Mouse (Mus musculus) CH12.LX (cell line): ENCODE data around the gene Tmem237. TPM values are rescaled to one million over a fixed set of nuclear protein-coding genes. Genes with fewer than 3 reads are reported as not detected.

Source experiments
- DNase-seq: peaks from one replicate; pipeline ENCODE4 v3.0.0-alpha.2; 2013; ENCODE audit errors: extremely low read depth
- H3K27ac ChIP-seq: 2 replicates; pipeline ENCODE4 v1.5.1; 2012; ENCODE audit warnings: low read depth, mild to moderate bottlenecking, control low read depth, moderate library complexity; ENCODE audit not compliant: insufficient read depth
- H3K27me3 ChIP-seq: replicated peaks from 2 replicates; pipeline ENCODE3; 2012; ENCODE audit warnings: inconsistent platforms
- H3K36me3 ChIP-seq, 2 experiments: replicated peaks in 1 of 2; 2 replicates each; pipeline versions ENCODE3 to v1.6.1; 2012; ENCODE audit warnings: inconsistent platforms in 1 of 2, low read length in 1 of 2, mild to moderate bottlenecking in 1 of 2, mixed read lengths in 1 of 2, moderate library complexity in 1 of 2; ENCODE audit not compliant: control insufficient read depth in 1 of 2, insufficient read depth in 1 of 2
- H3K4me1 ChIP-seq, 2 experiments: 2 replicates each; pipeline ENCODE4 v1.6.1; 2012; ENCODE audit warnings: inconsistent platforms in 1 of 2, moderate library complexity in 1 of 2; ENCODE audit not compliant: insufficient read depth in 2 of 2, control insufficient read depth in 1 of 2
- H3K4me2 ChIP-seq: 2 replicates; pipeline ENCODE4 v1.6.1; 2012; ENCODE audit warnings: low read depth, mild to moderate bottlenecking, control low read depth; ENCODE audit not compliant: poor library complexity, insufficient read depth, severe bottlenecking
- H3K4me3 ChIP-seq, 3 experiments: fragments of 150-350 bp in 1 of 3; sonication (generic) in 1 of 3; replicated peaks in 1 of 3; 2 replicates each; pipeline versions ENCODE3 to v1.5.1; 2011 to 2012; ENCODE audit warnings: low read depth in 2 of 3, low read length in 2 of 3, mild to moderate bottlenecking in 2 of 3, moderate library complexity in 2 of 3, control low read depth in 1 of 3, improper control_type of control experiment in 1 of 3, inconsistent platforms in 1 of 3, mixed read lengths in 1 of 3; ENCODE audit not compliant: poor library complexity in 1 of 3
- H3K79me2 ChIP-seq: replicated peaks from 2 replicates; pipeline ENCODE4 v1.6.1; 2012; ENCODE audit warnings: mild to moderate bottlenecking, moderate library complexity; ENCODE audit not compliant: control insufficient read depth, poor library complexity, insufficient read depth, severe bottlenecking; ENCODE audit errors: extremely low read depth
- H3K9ac ChIP-seq: 2 replicates; pipeline ENCODE4 v1.6.1; 2012; ENCODE audit warnings: low read depth, mild to moderate bottlenecking, control low read depth, moderate library complexity; ENCODE audit not compliant: insufficient read depth
- H3K9me3 ChIP-seq: replicated peaks from 2 replicates; pipeline ENCODE3; 2012; ENCODE audit warnings: low read length, inconsistent platforms, mixed read lengths
- BHLHE40 ChIP-seq: IDR thresholded peaks from 2 replicates; pipeline ENCODE4 v1.6.1; 2011; ENCODE audit warnings: mild to moderate bottlenecking, low read depth, low read length, improper control_type of control experiment
- EP300 ChIP-seq: IDR thresholded peaks from 2 replicates; pipeline ENCODE4 v1.6.1; 2011; ENCODE audit warnings: low read length, improper control_type of control experiment
- ETS1 ChIP-seq: conservative IDR thresholded peaks from 2 replicates; pipeline ENCODE4 v1.6.1; 2012; ENCODE audit warnings: low read depth, mild to moderate bottlenecking, inconsistent platforms, low read length, improper control_type of control experiment, moderate library complexity
- IRF4 ChIP-seq: IDR thresholded peaks from 2 replicates; pipeline ENCODE4 v1.6.1; 2014; ENCODE audit warnings: low read depth, mild to moderate bottlenecking, inconsistent platforms, low read length, improper control_type of control experiment
- JUN ChIP-seq: IDR thresholded peaks from 2 replicates; pipeline ENCODE4 v1.6.1; 2011; ENCODE audit warnings: low read depth, mild to moderate bottlenecking, low read length, improper control_type of control experiment, moderate library complexity; ENCODE audit not compliant: insufficient read depth
- JUND ChIP-seq: conservative IDR thresholded peaks from 2 replicates; pipeline ENCODE4 v1.6.1; 2011; ENCODE audit warnings: low read depth, low read length, improper control_type of control experiment
- MEF2A ChIP-seq: IDR thresholded peaks from 2 replicates; pipeline ENCODE4 v1.6.1; 2014; ENCODE audit warnings: low read depth, mild to moderate bottlenecking, inconsistent platforms, low read length, improper control_type of control experiment, borderline replicate concordance
- NELFE ChIP-seq: IDR thresholded peaks from 2 replicates; pipeline ENCODE4 v1.6.1; 2011; ENCODE audit warnings: low read depth, low read length, improper control_type of control experiment
- PAX5 ChIP-seq: IDR thresholded peaks from 2 replicates; pipeline ENCODE4 v1.6.1; 2012; ENCODE audit warnings: low read length, inconsistent platforms, mixed read lengths
- RCOR1 ChIP-seq: conservative IDR thresholded peaks from 2 replicates; pipeline ENCODE4 v1.6.1; 2012; ENCODE audit warnings: low read depth, mild to moderate bottlenecking, inconsistent platforms, low read length, improper control_type of control experiment
- SIN3A ChIP-seq: IDR thresholded peaks from 2 replicates; pipeline ENCODE4 v1.6.1; 2012; ENCODE audit warnings: low read length, improper control_type of control experiment, inconsistent platforms
- USF2 ChIP-seq: conservative IDR thresholded peaks from 2 replicates; pipeline ENCODE4 v1.6.1; 2011; ENCODE audit warnings: low read depth, low read length, improper control_type of control experiment
- ZC3H11A ChIP-seq: IDR thresholded peaks from 2 replicates; pipeline ENCODE4 v1.6.1; 2012; ENCODE audit warnings: low read depth, mild to moderate bottlenecking, inconsistent platforms, low read length, improper control_type of control experiment
- ZNF384 ChIP-seq: IDR thresholded peaks from 2 replicates; pipeline ENCODE4 v1.6.1; 2012; ENCODE audit warnings: low read depth, low read length, improper control_type of control experiment, inconsistent platforms
- dilution Hi-C: fragments of 300-500 bp; cut with MboI; formaldehyde crosslinking; loops from 2 replicates; pipeline ENCODE4 v1.14.3; 2020; ENCODE audit warnings: low sequenced_read_pairs; ENCODE audit not compliant: extremely low pct_unique_long_range_greater_than_20kb, extremely low pct_ligation_motif_present
- in situ Hi-C: fragments of 300-500 bp; cut with MboI; formaldehyde crosslinking; loops from 3 replicates; pipeline ENCODE4 v1.14.3; 2019; ENCODE audit warnings: low sequenced_read_pairs, low pct_ligation_motif_present, low pct_unique_long_range_greater_than_20kb, mixed read lengths
- polyA plus RNA-seq: library from polyadenylated mRNA; unstranded; fragments of >175 nt; gene quantifications from 2 replicates; pipeline ENCODE4 v1.2.1, GENCODE M21; 2012; ENCODE audit warnings: low read depth; ENCODE audit not compliant: insufficient read length
- total RNA-seq, 2 experiments: library from RNA; depleted of rRNA; stranded (reverse); fragments of 300-350 nt in 1 of 2; fragments of >200 nt in 1 of 2; gene quantifications; 2 replicates each; pipeline ENCODE4 v1.2.3; 2012 to 2014

Gene Tmem237
- total and polyA plus RNA-seq, 3 experiments = 4.0 to 10.3 (median 8.2) TPM

GRCm38 (mm10) chr1:59167654-59168425 lies 47.6 kb upstream of the Tmem237 start:
- H3K36me3 ChIP-seq = peaks cover 54 to 93% of the 10 kb centered on the region in 2 experiments
- in situ Hi-C loops = no loop called here
- H3K4me1 ChIP-seq = peaks cover 3 to 25% of the 10 kb centered on the region in 2 experiments; a peak in 3 of 4 replicates
- no peaks in the 10 kb centered on the region for H3K79me2 ChIP-seq
- H3K27me3 ChIP-seq = no peaks in the 10 kb centered on the region
- no peak overlapping the region for H3K4me3 ChIP-seq
- no peak for TF ChIP-seq RCOR1
- no peak for TF ChIP-seq USF2
- TF ChIP-seq JUND = no peak
- TF ChIP-seq BHLHE40 = no peak
- TF ChIP-seq, all 38 proteins: peak for 0
- dilution Hi-C loops = no loop called here
- Histone ChIP-seq H3K9me3 (no peaks in the 10 kb centered on the region), H3K9ac (no peak overlapping the region), H3K27ac (no peak overlapping the region), H3K4me2 (no peak overlapping the region)
- no peak for DNase-seq

DNA sequence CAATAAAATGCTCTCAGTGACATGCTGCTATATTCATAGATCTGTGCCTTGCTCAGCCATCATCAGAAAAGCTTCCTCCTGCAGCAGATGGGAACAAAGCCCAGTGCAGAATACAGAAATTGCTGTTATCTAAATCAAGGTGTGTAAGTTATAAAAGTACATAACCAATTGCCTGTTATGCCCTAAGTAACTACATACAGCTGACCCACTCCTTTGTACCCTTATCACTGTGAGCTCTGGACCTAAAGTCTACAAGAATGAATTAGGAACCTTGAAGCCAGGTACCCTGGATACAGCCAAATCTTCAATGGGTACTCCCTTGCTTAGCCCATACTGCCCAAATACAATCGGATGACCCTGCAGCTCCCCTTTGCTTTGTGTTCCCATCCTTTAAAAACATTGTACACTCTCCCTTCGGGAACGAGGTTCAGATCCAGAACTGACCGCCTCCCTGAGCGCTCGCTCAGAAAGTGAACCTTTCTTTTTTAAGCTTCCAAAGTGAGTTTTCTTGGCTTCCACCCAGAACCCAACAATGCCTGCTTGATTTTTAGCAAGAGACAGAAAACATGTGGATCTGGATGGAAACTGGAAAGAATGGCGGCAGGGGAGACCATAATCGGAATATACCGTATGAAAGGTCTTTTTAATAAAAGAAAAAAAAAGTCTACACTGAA lies 46.2 kb upstream of the Tmem237 start:
- Histone ChIP-seq H3K79me2 (no peaks in the 10 kb centered on the region), H3K27me3 (no peaks in the 10 kb centered on the region), H3K27ac (no peak overlapping the region), H3K4me1 (peaks cover 3 to 35% of the 10 kb centered on the region in 2 experiments; a peak in 3 of 4 replicates), H3K9ac (no peak overlapping the region), H3K36me3 (peaks cover 43 to 90% of the 10 kb centered on the region in 2 experiments), H3K4me2 (no peak overlapping the region), H3K4me3 (no peak overlapping the region), H3K9me3 (no peaks in the 10 kb centered on the region)
- in situ Hi-C loops (no loop called here), dilution Hi-C loops (no loop called here)
- DNase-seq = no peak
- TF ChIP-seq MEF2A = no peak
- no peak for TF ChIP-seq ZNF384
- no peak for TF ChIP-seq NELFE

DNA sequence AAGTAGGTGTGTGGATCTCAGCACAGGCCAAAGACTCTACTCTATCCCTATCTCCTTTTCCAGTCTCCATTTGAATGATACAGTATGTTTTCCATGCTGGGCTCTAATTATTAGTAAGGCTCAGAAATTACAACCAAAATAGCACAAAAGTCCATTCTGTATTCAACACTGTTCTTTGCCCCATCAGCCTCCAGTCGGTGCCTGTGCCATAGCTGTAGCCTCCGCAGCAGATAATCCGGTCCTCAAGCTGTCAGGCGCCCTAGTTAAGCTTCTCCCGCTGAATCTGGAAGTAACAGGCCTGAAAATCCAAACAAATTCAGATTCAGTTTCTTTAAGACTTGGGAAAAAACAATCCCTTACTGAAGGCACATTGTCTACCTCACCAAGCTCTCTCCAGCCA lies 43.7 kb upstream of the Tmem237 start:
- no peak for TF ChIP-seq EP300
- no peak for TF ChIP-seq ZC3H11A
- no peak for TF ChIP-seq SIN3A
- no peak for TF ChIP-seq MEF2A
- no peak for TF ChIP-seq PAX5
- no peak for TF ChIP-seq JUN
- TF ChIP-seq IRF4 = no peak
- TF ChIP-seq ETS1 = no peak
- Histone ChIP-seq H3K4me3 (no peak overlapping the region), H3K9ac (no peak overlapping the region), H3K4me1 (peaks cover 3 to 28% of the 10 kb centered on the region in 2 experiments; a peak in 3 of 4 replicates), H3K4me2 (no peak overlapping the region), H3K36me3 (peaks cover 34 to 79% of the 10 kb centered on the region in 2 experiments), H3K79me2 (no peaks in the 10 kb centered on the region), H3K9me3 (no peaks in the 10 kb centered on the region), H3K27me3 (no peaks in the 10 kb centered on the region), H3K27ac (no peak overlapping the region)
- DNase-seq = no peak
- dilution Hi-C loops = no loop called here
- in situ Hi-C loops = no loop called here
